Mouse (Mus musculus) ES-Bruce4 (cell line): ENCODE results near the gene Mier1.

Source experiments
- CTCF ChIP-seq: IDR thresholded peaks from one replicate; pipeline ENCODE4 v1.8.1; 2011; ENCODE audit warnings: low read depth, low read length
- EP300 ChIP-seq: IDR thresholded peaks from 2 replicates; pipeline ENCODE4 v1.6.1; 2011; ENCODE audit warnings: low read depth, low read length; ENCODE audit not compliant: insufficient read depth
- POLR2A ChIP-seq: IDR thresholded peaks from one replicate; pipeline ENCODE4 v1.8.1; 2011; ENCODE audit warnings: low read length; ENCODE audit not compliant: insufficient read depth

- TF ChIP-seq CTCF (no peak), POLR2A (no peak), EP300 (no peak)
These were observed 22.8 kb downstream of the Mier1 start for GRCm38 (mm10) chr4:103136946-103137345.
